Mouse (Mus musculus) embryonic facial prominence, embryonic 13.5 days (tissue): ENCODE measurements around the gene Stx6. TPM values are rescaled to one million over a fixed set of nuclear protein-coding genes. Genes with fewer than 3 reads are reported as not detected.

ENCODE experiments used
- ATAC-seq: fragments of 200-750 bp; cut with Nextera tagmentation; 2 replicates; pipeline ENCODE4 v1.8.0; 2017; ENCODE audit warnings: low read depth; ENCODE audit not compliant: insufficient number of reproducible peaks, insufficient read depth, low FRiP score, low TSS enrichment
- H3K27ac ChIP-seq: fragments of 300-500 bp; sonication (generic); 2 replicates; pipeline ENCODE4 v1.5.1; 2015; ENCODE audit warnings: moderate library complexity, mild to moderate bottlenecking, inconsistent platforms
- H3K27me3 ChIP-seq: fragments of 300-500 bp; sonication (generic); 2 replicates; pipeline ENCODE4 v1.6.1; 2015; ENCODE audit warnings: mild to moderate bottlenecking, inconsistent platforms
- H3K36me3 ChIP-seq: fragments of 300-500 bp; sonication (generic); 2 replicates; pipeline ENCODE4 v1.6.1; 2015; ENCODE audit warnings: mild to moderate bottlenecking, inconsistent platforms
- H3K4me1 ChIP-seq: fragments of 300-500 bp; sonication (generic); 2 replicates; pipeline ENCODE4 v1.6.1; 2015; ENCODE audit warnings: inconsistent platforms
- H3K4me2 ChIP-seq: fragments of 300-500 bp; sonication (generic); 2 replicates; pipeline ENCODE4 v1.6.1; 2015; ENCODE audit warnings: moderate library complexity, mild to moderate bottlenecking, inconsistent platforms
- H3K4me3 ChIP-seq: fragments of 300-500 bp; sonication (generic); 2 replicates; pipeline ENCODE4 v1.5.1; 2015; ENCODE audit warnings: mild to moderate bottlenecking, inconsistent platforms
- H3K9ac ChIP-seq: fragments of 300-500 bp; sonication (generic); 2 replicates; pipeline ENCODE4 v1.6.1; 2015; ENCODE audit warnings: mild to moderate bottlenecking, inconsistent platforms
- H3K9me3 ChIP-seq: fragments of 300-500 bp; sonication (generic); 2 replicates; pipeline ENCODE4 v1.6.1; 2016; ENCODE audit warnings: inconsistent platforms
- WGBS: fragments of 180-500 bp; shearing (Covaris S2); methylation state at CpG from one replicate; pipeline ENCODE4 v1.1.7; 2015; ENCODE audit warnings: mixed read lengths; 5-methylcytosine and 5-hydroxymethylcytosine counted together
- polyA plus RNA-seq: library from polyadenylated mRNA; unstranded; fragments of >200 nt; fragmentation: Nextera tagmentation; extraction: Ambion mirVana; gene quantifications from 2 replicates; pipeline ENCODE4 v1.2.1, GENCODE M21; 2015

Stx6 gene
- polyA plus RNA-seq, 1 experiment from 2014 or later: 97.1 TPM

- H3K9ac ChIP-seq: no peak overlapping the region
- H3K4me3 ChIP-seq: no peak overlapping the region
- peaks cover 41% of the 10 kb centered on the region for H3K36me3 ChIP-seq
- H3K27me3 ChIP-seq: 0 out of 2 replicates have a peak, but pooled peaks cover 1% of the 10 kb centered on the region
- H3K4me2 ChIP-seq: no peak overlapping the region
- peaks cover 83% of the 10 kb centered on the region for H3K4me1 ChIP-seq
- H3K27ac ChIP-seq: 0 out of 2 replicates have a peak overlapping the region, but pooled peaks have one; percentile 44
- no peak for ATAC-seq
- 61% methylated on average over 13 of the region's 13 CpGs for WGBS
- H3K9me3 ChIP-seq: no peaks in the 10 kb centered on the region
These were observed 78.0 kb downstream of the Stx6 start for GRCm38 (mm10) chr1:155236306-155237024.

- 71% methylated on average over 11 of the region's 11 CpGs for WGBS
- Histone ChIP-seq H3K9ac (no peak overlapping the region), H3K27ac (no peak overlapping the region; the same call in 1 of the 2 replicates), H3K4me3 (no peak overlapping the region), H3K27me3 (no peaks in the 10 kb centered on the region), H3K4me2 (no peak overlapping the region), H3K9me3 (no peaks in the 10 kb centered on the region), H3K4me1 (peaks cover 73% of the 10 kb centered on the region), H3K36me3 (peaks cover 47% of the 10 kb centered on the region)
- ATAC-seq: no peak
These were observed 78.9 kb downstream of the Stx6 start for GRCm38 (mm10) chr1:155237390-155237789.

DNA sequence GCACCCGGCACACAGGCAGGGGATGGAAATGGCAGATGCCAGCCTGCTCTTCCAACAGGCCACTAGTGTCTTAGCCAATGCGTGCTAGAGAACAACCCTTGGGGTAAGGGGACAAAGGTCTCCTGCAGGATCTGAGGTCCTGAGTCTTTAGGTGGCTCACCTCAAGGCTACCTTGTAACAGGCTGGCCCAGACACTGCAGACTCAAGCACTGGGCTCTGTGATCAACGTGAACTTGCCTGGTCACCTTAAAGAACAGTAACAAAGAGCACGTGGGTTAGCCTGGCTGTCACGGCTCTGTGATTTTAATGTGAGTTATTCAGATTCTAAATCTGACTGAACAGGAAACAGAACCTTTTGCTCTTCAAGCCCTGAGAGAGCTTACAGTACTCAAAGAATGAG lies 79.6 kb downstream of the Stx6 start:
- no peak for ATAC-seq
- 72% methylated on average over 5 of the region's 5 CpGs for WGBS
- Histone ChIP-seq H3K9ac (no peak overlapping the region), H3K4me2 (no peak overlapping the region), H3K27me3 (no peaks in the 10 kb centered on the region), H3K4me1 (peaks cover 68% of the 10 kb centered on the region), H3K27ac (no peak overlapping the region), H3K36me3 (peaks cover 45% of the 10 kb centered on the region), H3K9me3 (no peaks in the 10 kb centered on the region), H3K4me3 (no peak overlapping the region)

GRCm38 (mm10) chr1:155239169-155239568 lies 80.7 kb downstream of the Stx6 start:
- Histone ChIP-seq H3K9ac (peak overlapping the region; percentile 21; the same call in 1 of the 2 replicates), H3K27me3 (no peaks in the 10 kb centered on the region), H3K4me2 (no peak overlapping the region), H3K4me1 (peaks cover 59% of the 10 kb centered on the region), H3K9me3 (no peaks in the 10 kb centered on the region), H3K4me3 (no peak overlapping the region), H3K36me3 (peaks cover 45% of the 10 kb centered on the region), H3K27ac (no peak overlapping the region)
- WGBS: 82% methylated on average over 4 of the region's 4 CpGs
- no peak for ATAC-seq

DNA sequence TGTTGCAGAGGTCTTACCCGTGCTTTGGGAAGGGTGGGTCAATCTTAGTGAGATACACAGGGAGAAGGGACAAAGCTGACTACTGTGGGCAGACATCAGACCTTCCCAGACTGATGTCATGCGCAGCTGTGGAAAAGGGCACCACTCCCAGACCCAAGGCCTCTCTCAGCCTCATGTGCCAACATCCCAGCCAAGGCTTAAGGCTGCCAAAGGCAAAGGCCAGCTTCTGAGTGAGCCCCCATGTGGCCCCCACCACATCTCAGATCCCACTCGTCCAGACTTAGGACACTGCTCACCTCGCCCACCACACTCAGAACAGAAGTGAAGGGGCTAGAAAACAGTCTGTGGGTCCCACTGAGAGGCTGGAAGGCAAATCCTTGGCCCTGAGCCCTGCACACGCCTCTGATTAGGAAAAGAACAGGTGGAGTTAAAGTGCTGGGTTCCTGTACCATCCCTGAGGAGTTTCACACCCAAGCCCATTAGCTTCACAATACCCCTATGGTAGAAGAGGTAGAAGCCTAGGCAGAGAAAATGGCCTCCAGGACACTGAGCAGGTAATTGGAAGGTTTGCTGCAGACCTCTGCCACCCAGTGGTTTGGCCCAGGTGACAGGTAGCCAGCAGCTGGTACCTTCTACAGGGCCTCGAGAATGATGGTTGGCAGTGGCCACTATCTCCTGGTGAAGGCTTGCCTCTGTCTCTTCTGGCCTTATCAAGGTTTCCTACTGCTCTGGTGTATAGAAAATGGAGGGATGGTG lies 81.6 kb downstream of the Stx6 start:
- Histone ChIP-seq H3K9ac (no peak overlapping the region), H3K27me3 (peaks cover 3% of the 10 kb centered on the region; the same call in 1 of the 2 replicates), H3K27ac (no peak overlapping the region), H3K4me1 (peaks cover 58% of the 10 kb centered on the region), H3K9me3 (no peaks in the 10 kb centered on the region), H3K4me2 (no peak overlapping the region), H3K4me3 (no peak overlapping the region), H3K36me3 (peaks cover 45% of the 10 kb centered on the region)
- WGBS: 86% methylated on average over 6 of the region's 6 CpGs
- no peak for ATAC-seq

- no peak overlapping the region for H3K9ac ChIP-seq
These were observed 83.4 kb downstream of the Stx6 start for GRCm38 (mm10) chr1:155241701-155242487.

DNA sequence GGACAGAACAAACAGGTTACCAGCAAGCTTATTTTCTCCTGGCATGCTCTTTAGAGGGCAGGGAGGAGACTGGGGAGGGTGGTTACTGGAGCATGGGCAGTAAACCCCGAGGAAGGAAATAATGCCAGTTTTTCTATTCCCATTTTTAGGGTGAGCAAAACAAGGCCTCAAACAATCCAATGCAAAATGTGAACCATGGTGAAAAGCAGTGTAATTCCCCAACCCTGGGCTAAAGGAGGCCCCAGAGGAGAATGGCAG lies 83.9 kb downstream of the Stx6 start:
- H3K27ac ChIP-seq: no peak overlapping the region
- ATAC-seq: no peak
- peaks cover 37% of the 10 kb centered on the region for H3K36me3 ChIP-seq
- no peak overlapping the region for H3K4me2 ChIP-seq
- peaks cover 5% of the 10 kb centered on the region; the same call in 1 of the 2 replicates for H3K27me3 ChIP-seq
- H3K4me1 ChIP-seq: peaks cover 42% of the 10 kb centered on the region
- no peak overlapping the region for H3K9ac ChIP-seq
- WGBS: 75% methylated on average over 1 of the region's 1 CpGs
- no peaks in the 10 kb centered on the region for H3K9me3 ChIP-seq
- no peak overlapping the region for H3K4me3 ChIP-seq

More at GRCm38 (mm10) chr1:155241701-155242487, 83.4 kb downstream of the Stx6 start:
- H3K9me3 ChIP-seq: no peaks in the 10 kb centered on the region
- WGBS: 84% methylated on average over 12 of the region's 12 CpGs
- no peak overlapping the region for H3K27ac ChIP-seq
- peaks cover 5% of the 10 kb centered on the region; the same call in 1 of the 2 replicates for H3K27me3 ChIP-seq
- no peak overlapping the region for H3K4me3 ChIP-seq
- peaks cover 38% of the 10 kb centered on the region for H3K36me3 ChIP-seq
- H3K4me1 ChIP-seq: peaks cover 47% of the 10 kb centered on the region
- no peak overlapping the region for H3K4me2 ChIP-seq
- no peak for ATAC-seq

GRCm38 (mm10) chr1:155243797-155244770 lies 85.6 kb downstream of the Stx6 start, which contains the start of gene BC034090:
BC034090 (minus strand) TSS chr1:155244444.
- WGBS: 1% methylated on average over 85 of the region's 85 CpGs
- Histone ChIP-seq H3K4me2 (peak within 1 kb of the TSS; percentile 85), H3K4me1 (peaks cover 28% of the 10 kb centered on the region), H3K27ac (peak within 1 kb of the TSS; percentile 87), H3K36me3 (peaks cover 27% of the 10 kb centered on the region), H3K9ac (peak within 1 kb of the TSS; percentile 91), H3K4me3 (peak within 1 kb of the TSS; percentile 68), H3K9me3 (no peaks in the 10 kb centered on the region), H3K27me3 (peaks cover 5% of the 10 kb centered on the region; the same call in 1 of the 2 replicates)
- peak; percentile 62 for ATAC-seq

GRCm38 (mm10) chr1:155244771-155245211 lies 86.3 kb downstream of the Stx6 start:
- H3K4me2 ChIP-seq: peak overlapping the region; percentile 85
- peak overlapping the region; percentile 87 for H3K27ac ChIP-seq
- peak overlapping the region; percentile 68 for H3K4me3 ChIP-seq
- H3K9me3 ChIP-seq: no peaks in the 10 kb centered on the region
- no peak for ATAC-seq
- peaks cover 5% of the 10 kb centered on the region; the same call in 1 of the 2 replicates for H3K27me3 ChIP-seq
- peaks cover 23% of the 10 kb centered on the region for H3K36me3 ChIP-seq
- peaks cover 21% of the 10 kb centered on the region for H3K4me1 ChIP-seq
- 4% methylated on average over 29 of the region's 29 CpGs for WGBS
- H3K9ac ChIP-seq: peak overlapping the region; percentile 91

DNA sequence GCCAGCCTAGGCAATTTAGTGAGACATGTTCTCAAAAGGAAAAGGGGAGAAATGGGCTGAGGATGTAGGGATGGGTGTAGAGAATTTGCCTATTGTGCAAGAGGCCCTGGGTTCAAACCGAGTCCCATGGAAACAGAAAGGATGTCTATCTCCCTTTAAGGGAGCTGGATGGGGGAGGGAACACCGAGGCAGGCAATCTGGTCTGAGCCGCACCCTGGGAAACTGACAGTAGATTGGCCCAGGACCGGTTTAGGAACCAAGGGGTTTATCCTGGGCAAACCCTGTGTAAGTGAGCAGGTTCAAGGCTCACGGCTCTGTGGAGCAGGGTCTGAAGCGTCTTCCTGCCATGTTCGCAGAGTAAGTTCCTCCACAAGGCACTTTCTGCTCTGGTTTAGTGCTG lies 87.0 kb downstream of the Stx6 start:
- Histone ChIP-seq H3K4me2 (peak overlapping the region; percentile 85), H3K9me3 (no peaks in the 10 kb centered on the region), H3K36me3 (peaks cover 18% of the 10 kb centered on the region), H3K4me1 (peaks cover 16% of the 10 kb centered on the region), H3K27ac (no peak overlapping the region), H3K9ac (no peak overlapping the region), H3K4me3 (peak overlapping the region; percentile 68), H3K27me3 (peaks cover 5% of the 10 kb centered on the region; the same call in 1 of the 2 replicates)
- no peak for ATAC-seq
- 56% methylated on average over 7 of the region's 7 CpGs for WGBS
